Mouse (Mus musculus): Measurements from ENCODE around the gene Mbd5.

DNA sequence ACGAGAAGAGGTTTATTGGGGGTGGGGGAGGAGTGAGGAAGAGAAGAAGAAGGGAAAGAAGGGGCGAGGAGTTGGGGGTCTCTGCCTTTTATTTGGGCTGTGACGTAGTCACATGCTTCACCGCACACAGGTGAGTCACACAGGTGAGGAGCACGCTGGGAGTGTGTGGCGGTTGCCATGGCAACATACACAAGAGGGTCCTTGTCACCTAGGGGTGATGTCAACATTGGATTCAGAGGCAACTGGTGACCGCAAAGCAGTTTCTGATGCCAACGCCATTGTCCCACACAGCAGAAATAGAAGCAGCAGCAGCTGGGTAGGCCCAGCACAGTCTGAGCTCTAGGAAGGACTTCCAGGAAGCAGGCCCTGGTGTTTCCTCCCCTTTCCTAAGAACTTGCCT, 406.6 kb downstream of the Mbd5 start:
- TF ChIP-seq CTCF (IDR thresholded peaks at IDR 0.05; ENCODE audit: low read depth, low read length), result no peak
- no peak for TF ChIP-seq TAL1 (conservative IDR thresholded peaks at IDR 0.05; ENCODE audit: low read depth, low read length)
- no peak for TF ChIP-seq GATA1 (IDR thresholded peaks at IDR 0.05; ENCODE audit: borderline replicate concordance, low read length)
- no peak for TF ChIP-seq POLR2AphosphoS5 (IDR thresholded peaks at IDR 0.05; ENCODE audit: insufficient replicate concordance, low read depth, low read length)
- TF ChIP-seq GATA2 (IDR thresholded peaks at IDR 0.05; ENCODE audit: borderline replicate concordance, low read depth, low read length), result no peak

Data from G1E (cell line).